Mouse (Mus musculus) CH12.LX (cell line): ENCODE measurements around the gene BB287469. TPM values are rescaled to one million over a fixed set of nuclear protein-coding genes. Genes with fewer than 3 reads are reported as not detected.
"Not testable (repeated sequence)": the region's sequence is repeated elsewhere in the genome, so short reads cannot be mapped to it uniquely, and the experiment has no call there.

Source experiments
- DNase-seq: peaks from one replicate; pipeline ENCODE4 v3.0.0-alpha.2; 2013; ENCODE audit errors: extremely low read depth
- H3K27ac ChIP-seq: 2 replicates; pipeline ENCODE4 v1.5.1; 2012; ENCODE audit warnings: low read depth, mild to moderate bottlenecking, control low read depth, moderate library complexity; ENCODE audit not compliant: insufficient read depth
- H3K27me3 ChIP-seq: replicated peaks from 2 replicates; pipeline ENCODE3; 2012; ENCODE audit warnings: inconsistent platforms
- H3K36me3 ChIP-seq, 2 experiments: replicated peaks in 1 of 2; 2 replicates each; pipeline versions ENCODE3 to v1.6.1; 2012; ENCODE audit warnings: inconsistent platforms in 1 of 2, low read length in 1 of 2, mild to moderate bottlenecking in 1 of 2, mixed read lengths in 1 of 2, moderate library complexity in 1 of 2; ENCODE audit not compliant: control insufficient read depth in 1 of 2, insufficient read depth in 1 of 2
- H3K4me1 ChIP-seq, 2 experiments: 2 replicates each; pipeline ENCODE4 v1.6.1; 2012; ENCODE audit warnings: inconsistent platforms in 1 of 2, moderate library complexity in 1 of 2; ENCODE audit not compliant: insufficient read depth in 2 of 2, control insufficient read depth in 1 of 2
- H3K4me2 ChIP-seq: 2 replicates; pipeline ENCODE4 v1.6.1; 2012; ENCODE audit warnings: low read depth, mild to moderate bottlenecking, control low read depth; ENCODE audit not compliant: poor library complexity, insufficient read depth, severe bottlenecking
- H3K4me3 ChIP-seq, 3 experiments: fragments of 150-350 bp in 1 of 3; sonication (generic) in 1 of 3; replicated peaks in 1 of 3; 2 replicates each; pipeline versions ENCODE3 to v1.5.1; 2011 to 2012; ENCODE audit warnings: low read depth in 2 of 3, low read length in 2 of 3, mild to moderate bottlenecking in 2 of 3, moderate library complexity in 2 of 3, control low read depth in 1 of 3, improper control_type of control experiment in 1 of 3, inconsistent platforms in 1 of 3, mixed read lengths in 1 of 3; ENCODE audit not compliant: poor library complexity in 1 of 3
- H3K79me2 ChIP-seq: replicated peaks from 2 replicates; pipeline ENCODE4 v1.6.1; 2012; ENCODE audit warnings: mild to moderate bottlenecking, moderate library complexity; ENCODE audit not compliant: control insufficient read depth, poor library complexity, insufficient read depth, severe bottlenecking; ENCODE audit errors: extremely low read depth
- H3K9ac ChIP-seq: 2 replicates; pipeline ENCODE4 v1.6.1; 2012; ENCODE audit warnings: low read depth, mild to moderate bottlenecking, control low read depth, moderate library complexity; ENCODE audit not compliant: insufficient read depth
- H3K9me3 ChIP-seq: replicated peaks from 2 replicates; pipeline ENCODE3; 2012; ENCODE audit warnings: low read length, inconsistent platforms, mixed read lengths
- dilution Hi-C: fragments of 300-500 bp; cut with MboI; formaldehyde crosslinking; loops from 2 replicates; pipeline ENCODE4 v1.14.3; 2020; ENCODE audit warnings: low sequenced_read_pairs; ENCODE audit not compliant: extremely low pct_unique_long_range_greater_than_20kb, extremely low pct_ligation_motif_present
- in situ Hi-C: fragments of 300-500 bp; cut with MboI; formaldehyde crosslinking; loops from 3 replicates; pipeline ENCODE4 v1.14.3; 2019; ENCODE audit warnings: low sequenced_read_pairs, low pct_ligation_motif_present, low pct_unique_long_range_greater_than_20kb, mixed read lengths
- polyA plus RNA-seq: library from polyadenylated mRNA; unstranded; fragments of >175 nt; gene quantifications from 2 replicates; pipeline ENCODE4 v1.2.1, GENCODE M21; 2012; ENCODE audit warnings: low read depth; ENCODE audit not compliant: insufficient read length
- total RNA-seq, 2 experiments: library from RNA; depleted of rRNA; stranded (reverse); fragments of 300-350 nt in 1 of 2; fragments of >200 nt in 1 of 2; gene quantifications; 2 replicates each; pipeline ENCODE4 v1.2.3; 2012 to 2014

BB287469 gene
- total and polyA plus RNA-seq, 3 experiments: not detected

GRCm38 (mm10) chr12:87856067-87856466 is 39.7 kb downstream of the BB287469 start:
- H3K4me2 ChIP-seq, in situ Hi-C loops, H3K79me2 ChIP-seq, H3K9me3 ChIP-seq, H3K27ac ChIP-seq, DNase-seq, dilution Hi-C loops, H3K4me1 ChIP-seq, H3K4me3 ChIP-seq, H3K9ac ChIP-seq, H3K36me3 ChIP-seq, H3K27me3 ChIP-seq: not testable (repeated sequence)

DNA sequence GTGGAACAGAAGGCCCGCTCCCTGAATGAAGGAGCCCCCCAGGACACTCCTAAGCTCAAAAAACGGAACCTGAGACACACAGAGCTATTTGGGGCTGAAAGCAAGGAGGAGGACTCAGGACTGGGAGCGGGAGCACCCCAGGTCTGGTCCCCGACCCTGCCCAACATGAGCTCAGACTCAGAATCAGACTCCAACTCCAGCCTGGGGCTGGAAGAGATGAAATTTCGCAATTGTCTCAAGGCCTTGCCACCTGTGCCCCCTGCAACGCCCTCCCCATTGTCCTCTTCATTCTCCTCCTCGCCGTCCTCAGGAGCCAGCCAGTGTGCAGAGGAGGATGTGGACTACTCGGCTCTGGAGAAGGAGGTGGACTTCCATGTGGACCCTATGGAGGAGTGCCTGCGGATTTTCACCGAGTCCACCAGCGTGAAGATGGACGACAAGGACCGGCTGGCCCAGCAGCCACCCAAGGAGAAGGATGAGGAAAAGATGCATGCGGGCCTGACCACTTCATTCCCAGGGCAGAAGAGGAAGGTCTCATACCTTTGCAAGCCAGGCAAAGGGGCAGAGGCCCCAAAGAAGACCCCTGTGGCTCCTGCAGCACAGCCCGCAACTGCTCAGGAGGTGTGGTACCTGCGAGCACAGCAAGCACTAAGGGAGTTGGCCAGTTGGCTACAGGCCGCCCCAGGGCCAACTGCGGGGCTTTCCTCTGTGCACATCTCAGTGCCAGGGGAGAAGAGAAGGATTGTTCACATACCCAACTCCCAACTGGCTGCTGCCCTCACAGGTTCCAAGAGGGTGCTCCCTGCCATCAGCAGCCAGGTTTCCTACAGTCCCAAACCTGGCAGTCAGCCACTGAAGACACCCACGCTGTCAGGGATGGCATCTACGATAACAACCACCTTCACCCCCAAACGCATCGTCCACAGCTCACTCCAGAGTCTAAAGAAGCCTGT is 45.6 kb downstream of the BB287469 start:
- dilution Hi-C loops, H3K4me3 ChIP-seq, DNase-seq, H3K79me2 ChIP-seq, H3K4me2 ChIP-seq, H3K9me3 ChIP-seq, H3K36me3 ChIP-seq, H3K9ac ChIP-seq, H3K27ac ChIP-seq, H3K4me1 ChIP-seq, in situ Hi-C loops, H3K27me3 ChIP-seq: not testable (repeated sequence)

DNA sequence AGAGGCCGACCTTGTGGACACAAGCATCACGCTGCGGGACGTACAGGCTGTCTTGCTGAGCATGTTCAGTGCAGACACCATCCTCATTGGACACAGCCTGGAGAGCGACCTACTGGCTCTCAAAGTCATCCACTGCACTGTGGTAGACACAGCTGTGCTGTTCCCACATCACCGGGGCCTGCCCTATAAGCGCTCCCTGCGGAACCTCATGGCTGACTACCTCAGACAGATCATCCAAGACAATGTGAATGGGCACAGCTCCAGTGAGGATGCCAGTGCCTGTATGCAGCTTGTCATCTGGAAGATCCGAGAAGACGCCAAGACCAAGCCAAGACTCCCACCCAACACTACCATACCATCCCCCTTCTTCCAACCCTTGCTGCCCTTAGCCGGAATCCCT is 47.3 kb downstream of the BB287469 start:
- H3K9me3 ChIP-seq, H3K27ac ChIP-seq, in situ Hi-C loops, H3K4me3 ChIP-seq, H3K79me2 ChIP-seq, H3K9ac ChIP-seq, dilution Hi-C loops, H3K4me2 ChIP-seq, DNase-seq, H3K27me3 ChIP-seq, H3K4me1 ChIP-seq, H3K36me3 ChIP-seq: not testable (repeated sequence)

DNA sequence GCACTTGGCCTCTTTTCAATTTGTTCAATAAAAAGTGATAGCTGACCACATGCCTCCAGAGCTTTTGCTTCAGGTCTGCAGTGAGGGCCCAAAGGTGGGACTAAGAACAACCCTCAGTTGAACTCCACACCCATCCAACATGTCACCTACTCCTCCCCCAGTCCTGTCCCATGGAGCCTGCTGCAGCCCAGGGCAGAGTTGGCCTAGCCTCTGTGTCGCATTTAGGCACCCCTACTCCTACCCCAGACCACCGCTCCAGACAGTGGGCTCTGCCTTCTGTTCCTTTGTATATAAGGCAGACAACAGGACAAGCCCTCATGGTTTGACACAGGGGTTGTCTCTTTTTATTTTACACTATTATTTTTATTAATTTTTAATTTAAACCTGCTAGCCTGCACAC is 47.7 kb downstream of the BB287469 start:
- H3K79me2 ChIP-seq, H3K9me3 ChIP-seq, dilution Hi-C loops, DNase-seq, H3K27ac ChIP-seq, H3K4me2 ChIP-seq, in situ Hi-C loops, H3K27me3 ChIP-seq, H3K36me3 ChIP-seq, H3K4me1 ChIP-seq, H3K4me3 ChIP-seq, H3K9ac ChIP-seq: not testable (repeated sequence)

Other genes with a start within 250 kb of the BB287469 start
- not detected in 2 replicates for gene Oog1, start 213.9 kb upstream of the BB287469 start, total RNA-seq (2012; rRNA removed)
- gene Oog1, start 213.9 kb upstream of the BB287469 start, total RNA-seq (2014; rRNA removed): not detected in 2 replicates
- gene Oog1, start 213.9 kb upstream of the BB287469 start, polyA plus RNA-seq: not detected in 2 replicates
- gene Gm4027, start 197.7 kb upstream of the BB287469 start, total RNA-seq (2012; rRNA removed): 0.08 TPM in 1 of 2 replicates, not detected in the other
- not detected in 2 replicates for gene Gm4027, start 197.7 kb upstream of the BB287469 start, total RNA-seq (2014; rRNA removed)
- not detected in 2 replicates for gene Gm4027, start 197.7 kb upstream of the BB287469 start, polyA plus RNA-seq
- not detected in 2 replicates for gene Gm16381, start 172.0 kb upstream of the BB287469 start, total RNA-seq (2012; rRNA removed)
- gene Gm16381, start 172.0 kb upstream of the BB287469 start, total RNA-seq (2014; rRNA removed): not detected in 2 replicates
- gene Gm16381, start 172.0 kb upstream of the BB287469 start, polyA plus RNA-seq: not detected in 2 replicates
- gene Gm21319, start 40.8 kb upstream of the BB287469 start, total RNA-seq (2012; rRNA removed): not detected in 2 replicates
- not detected in 2 replicates for gene Gm21319, start 40.8 kb upstream of the BB287469 start, total RNA-seq (2014; rRNA removed)
- gene Gm21319, start 40.8 kb upstream of the BB287469 start, polyA plus RNA-seq: not detected in 2 replicates
- gene Gm21936, start 21.1 kb upstream of the BB287469 start, total RNA-seq (2012; rRNA removed): not detected in 2 replicates
- gene Gm21936, start 21.1 kb upstream of the BB287469 start, total RNA-seq (2014; rRNA removed): not detected in 2 replicates
- gene Gm21936, start 21.1 kb upstream of the BB287469 start, polyA plus RNA-seq: not detected in 2 replicates
- not detected in 2 replicates for gene Gm2001, start 25.8 kb downstream of the BB287469 start, total RNA-seq (2012; rRNA removed)
- not detected in 2 replicates for gene Gm2001, start 25.8 kb downstream of the BB287469 start, total RNA-seq (2014; rRNA removed)
- not detected in 2 replicates for gene Gm2001, start 25.8 kb downstream of the BB287469 start, polyA plus RNA-seq
- not detected in 2 replicates for gene Gm2016, start 57.5 kb downstream of the BB287469 start, total RNA-seq (2012; rRNA removed)
- gene Gm2016, start 57.5 kb downstream of the BB287469 start, total RNA-seq (2014; rRNA removed): not detected in 2 replicates
- gene Gm2016, start 57.5 kb downstream of the BB287469 start, polyA plus RNA-seq: not detected in 2 replicates
- not detected in 2 replicates for gene Gm2022, start 78.8 kb downstream of the BB287469 start, total RNA-seq (2012; rRNA removed)
- not detected in 2 replicates for gene Gm2022, start 78.8 kb downstream of the BB287469 start, total RNA-seq (2014; rRNA removed)
- not detected in 2 replicates for gene Gm2022, start 78.8 kb downstream of the BB287469 start, polyA plus RNA-seq
- gene Gm2035, start 103.3 kb downstream of the BB287469 start, total RNA-seq (2012; rRNA removed): not detected in 2 replicates
- not detected in 2 replicates for gene Gm2035, start 103.3 kb downstream of the BB287469 start, total RNA-seq (2014; rRNA removed)
- not detected in 2 replicates for gene Gm2035, start 103.3 kb downstream of the BB287469 start, polyA plus RNA-seq
- gene Gm2042, start 137.5 kb downstream of the BB287469 start, total RNA-seq (2012; rRNA removed): not detected in 2 replicates
- gene Gm2042, start 137.5 kb downstream of the BB287469 start, total RNA-seq (2014; rRNA removed): not detected in 2 replicates
- not detected in 2 replicates for gene Gm2042, start 137.5 kb downstream of the BB287469 start, polyA plus RNA-seq
- not detected in 2 replicates for gene Gm2075, start 195.3 kb downstream of the BB287469 start, total RNA-seq (2012; rRNA removed)
- not detected in 2 replicates for gene Gm2075, start 195.3 kb downstream of the BB287469 start, total RNA-seq (2014; rRNA removed)
- gene Gm2075, start 195.3 kb downstream of the BB287469 start, polyA plus RNA-seq: not detected in 2 replicates
- gene Gm6803, start 202.2 kb downstream of the BB287469 start, total RNA-seq (2012; rRNA removed): not detected in 2 replicates
- gene Gm6803, start 202.2 kb downstream of the BB287469 start, total RNA-seq (2014; rRNA removed): not detected in 2 replicates
- gene Gm6803, start 202.2 kb downstream of the BB287469 start, polyA plus RNA-seq: not detected in 2 replicates
- not detected in 2 replicates for gene Gm2056, start 210.4 kb downstream of the BB287469 start, total RNA-seq (2012; rRNA removed)
- not detected in 2 replicates for gene Gm2056, start 210.4 kb downstream of the BB287469 start, total RNA-seq (2014; rRNA removed)
- gene Gm2056, start 210.4 kb downstream of the BB287469 start, polyA plus RNA-seq: not detected in 2 replicates